Mouse (Mus musculus) megakaryocyte, embryonic 14.5 days (primary cell): ENCODE results near the gene Dennd1a.

Experiments used
- FLI1 ChIP-seq: IDR thresholded peaks from 2 replicates; pipeline ENCODE4 v1.6.1; 2012; ENCODE audit warnings: low read length, inconsistent platforms, mixed read lengths
- GATA1 ChIP-seq: IDR thresholded peaks from 3 replicates; pipeline ENCODE4 v1.6.1; 2012; ENCODE audit warnings: mixed read lengths, low read length, inconsistent platforms, borderline replicate concordance

GRCm38 (mm10) chr2:37969713-37970485 is 317.3 kb downstream of the Dennd1a start:
- TF ChIP-seq GATA1: no peak
- no peak for TF ChIP-seq FLI1
